Mouse (Mus musculus): ENCODE measurements around the gene AU040320. TPM values are rescaled to one million over a fixed set of nuclear protein-coding genes. Genes with fewer than 3 reads are reported as not detected.

AU040320 gene
- polyA plus RNA-seq, 1 experiment from 2014 or later = 36.5 TPM

DNA sequence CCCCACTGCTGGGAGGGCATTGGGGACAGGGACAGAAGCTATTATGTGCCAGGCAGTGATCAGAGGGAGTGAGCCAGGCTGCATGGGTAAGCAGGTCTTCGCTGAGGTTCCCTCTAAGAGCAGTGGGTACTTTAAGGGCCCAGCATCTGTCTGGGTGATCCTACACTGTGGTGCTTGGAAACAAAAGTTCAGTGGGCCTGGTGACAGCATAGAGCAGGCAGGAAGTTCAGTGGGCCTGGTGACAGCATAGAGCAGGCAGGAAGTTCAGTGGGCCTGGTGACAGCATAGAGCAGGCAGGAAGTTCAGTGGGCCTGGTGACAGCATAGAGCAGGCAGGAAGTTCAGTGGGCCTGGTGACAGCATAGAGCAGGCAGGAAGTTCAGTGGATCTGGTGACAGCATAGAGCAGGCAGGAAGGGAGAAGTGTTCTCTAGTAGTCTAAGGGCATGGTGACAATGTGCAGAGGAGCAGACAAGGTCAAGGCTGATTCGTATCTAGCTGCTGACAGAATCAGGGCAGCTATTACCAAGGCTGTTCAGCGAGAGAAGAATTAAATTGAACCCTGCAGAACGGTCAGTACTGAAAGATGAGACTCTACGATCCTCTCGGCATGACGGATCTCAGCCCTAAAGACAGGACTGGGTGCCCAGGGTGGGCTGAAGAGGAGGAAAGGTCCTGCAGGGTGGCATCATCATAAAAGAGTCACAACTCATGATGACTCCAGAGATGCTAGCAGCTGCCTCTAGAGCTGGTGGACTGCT is 96.9 kb downstream of the AU040320 start:
- Histone ChIP-seq H3K4me2 (ENCODE audit: low read length) (no peak overlapping the region), H3K27me3 (ENCODE audit: control insufficient read depth, insufficient read depth, low read depth, low read length) (no peaks in the 10 kb centered on the region), H3K4me1 (ENCODE audit: control insufficient read depth, insufficient read depth, low read length) (no peaks in the 10 kb centered on the region), H3K4me3 (ENCODE audit: low read depth, low read length) (no peak overlapping the region), H3K36me3 (ENCODE audit: control insufficient read depth, insufficient read depth, low read length) (peaks cover 17% of the 10 kb centered on the region; the same call in 1 of the 2 replicates), H3K9me3 (replicated peaks; ENCODE audit: control insufficient read depth, low read length, poor library complexity, severe bottlenecking) (no peaks in the 10 kb centered on the region), H3K9ac (ENCODE audit: low read depth, low read length) (no peak overlapping the region), H3K27ac (ENCODE audit: low read length) (no peak overlapping the region)
- WGBS = 90% methylated on average over 7 of the region's 7 CpGs
- no peak for ATAC-seq

DNA sequence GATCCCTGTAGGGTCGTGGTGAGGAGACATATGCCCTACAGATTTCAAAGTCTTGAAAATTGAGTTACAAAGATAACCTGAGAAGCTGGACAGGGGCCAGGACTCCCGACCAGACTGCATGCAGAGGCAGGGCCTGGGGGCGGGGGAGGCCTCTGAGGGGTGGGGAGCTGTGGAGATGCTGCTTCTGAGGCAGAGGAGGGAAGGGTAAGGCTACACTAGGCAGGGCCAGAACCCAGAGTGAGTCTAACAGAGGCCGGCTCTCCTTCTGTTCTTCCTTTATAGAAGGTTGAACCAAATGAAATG is 97.4 kb downstream of the AU040320 start:
- 58% methylated on average over 4 of the region's 4 CpGs for WGBS
- no peak overlapping the region for H3K9ac ChIP-seq (ENCODE audit: low read depth, low read length)
- H3K4me3 ChIP-seq (ENCODE audit: low read depth, low read length) = no peak overlapping the region
- no peaks in the 10 kb centered on the region for H3K9me3 ChIP-seq (replicated peaks; ENCODE audit: control insufficient read depth, low read length, poor library complexity, severe bottlenecking)
- no peak overlapping the region for H3K4me2 ChIP-seq (ENCODE audit: low read length)
- H3K4me1 ChIP-seq (ENCODE audit: control insufficient read depth, insufficient read depth, low read length) = no peaks in the 10 kb centered on the region
- no peak for ATAC-seq
- no peaks in the 10 kb centered on the region for H3K27me3 ChIP-seq (ENCODE audit: control insufficient read depth, insufficient read depth, low read depth, low read length)
- H3K36me3 ChIP-seq (ENCODE audit: control insufficient read depth, insufficient read depth, low read length) = peaks cover 17% of the 10 kb centered on the region; the same call in 1 of the 2 replicates
- H3K27ac ChIP-seq (ENCODE audit: low read length) = no peak overlapping the region

DNA sequence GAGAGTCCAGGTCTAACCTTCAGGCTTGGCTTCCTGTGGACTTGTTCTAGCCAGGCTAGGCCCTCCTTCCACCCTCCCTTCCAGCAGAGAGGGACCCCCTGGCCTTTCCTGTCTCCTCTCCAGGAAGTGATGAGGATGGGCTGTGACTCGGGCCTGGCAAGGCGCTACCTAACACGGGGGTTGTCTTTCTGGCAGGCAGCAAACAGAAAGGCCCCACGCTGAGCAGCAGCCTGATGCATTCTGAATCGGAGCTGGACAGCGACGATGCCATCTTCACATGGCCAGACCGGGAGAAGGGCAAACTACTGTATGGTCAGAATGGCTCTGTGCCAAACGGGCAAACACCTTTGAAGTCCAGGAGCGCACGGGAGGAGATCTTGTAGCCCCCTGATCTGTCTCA is 99.6 kb downstream of the AU040320 start:
- Histone ChIP-seq H3K4me1 (ENCODE audit: control insufficient read depth, insufficient read depth, low read length) (no peaks in the 10 kb centered on the region), H3K36me3 (ENCODE audit: control insufficient read depth, insufficient read depth, low read length) (peaks cover 5% of the 10 kb centered on the region; the same call in 1 of the 2 replicates), H3K27me3 (ENCODE audit: control insufficient read depth, insufficient read depth, low read depth, low read length) (no peaks in the 10 kb centered on the region), H3K9ac (ENCODE audit: low read depth, low read length) (0 out of 2 replicates have a peak overlapping the region, but pooled peaks have one; percentile 16), H3K4me2 (ENCODE audit: low read length) (no peak overlapping the region), H3K9me3 (replicated peaks; ENCODE audit: control insufficient read depth, low read length, poor library complexity, severe bottlenecking) (no peaks in the 10 kb centered on the region), H3K4me3 (ENCODE audit: low read depth, low read length) (no peak overlapping the region), H3K27ac (ENCODE audit: low read length) (no peak overlapping the region)
- 73% methylated on average over 11 of the region's 11 CpGs for WGBS
- no peak for ATAC-seq

DNA sequence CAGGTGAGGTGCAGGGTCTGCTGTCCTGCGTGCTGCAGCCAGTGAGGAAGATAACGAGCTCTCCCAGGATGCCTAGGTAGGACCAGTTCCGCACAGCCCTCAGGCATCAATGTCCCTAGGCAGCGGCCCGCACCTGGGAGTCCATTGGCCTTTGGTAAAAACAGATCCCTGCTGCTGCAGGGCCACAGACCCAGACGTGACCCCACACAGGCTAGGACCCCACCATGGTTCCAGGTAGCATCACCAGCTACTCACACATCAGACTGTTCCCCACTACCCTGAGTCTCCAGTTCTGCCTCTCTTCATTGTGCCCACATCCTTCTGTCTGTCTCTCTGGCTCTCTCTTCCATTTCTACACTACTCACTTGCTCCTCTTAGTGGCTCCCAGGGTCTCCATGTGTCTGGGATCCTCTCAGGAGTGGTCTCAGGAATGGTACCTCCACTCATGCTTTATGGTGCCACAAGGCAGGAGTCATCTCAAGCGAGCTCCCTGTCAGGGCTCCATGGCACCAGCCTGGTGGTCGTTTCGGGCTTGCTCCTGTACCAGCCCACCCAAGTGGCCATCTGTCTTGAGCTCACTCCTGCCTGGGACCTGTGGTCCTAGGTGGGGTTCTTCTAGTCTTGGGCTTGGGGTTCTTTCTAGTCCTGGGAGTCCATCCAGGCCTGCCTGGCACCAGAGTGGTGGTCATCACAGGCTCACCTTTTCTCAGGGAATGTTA is 107.1 kb downstream of the AU040320 start:
- Histone ChIP-seq H3K27me3 (ENCODE audit: control insufficient read depth, insufficient read depth, low read depth, low read length) (no peaks in the 10 kb centered on the region), H3K4me3 (ENCODE audit: low read depth, low read length) (no peak overlapping the region), H3K36me3 (ENCODE audit: control insufficient read depth, insufficient read depth, low read length) (peaks cover 10% of the 10 kb centered on the region), H3K4me2 (ENCODE audit: low read length) (no peak overlapping the region), H3K9me3 (replicated peaks; ENCODE audit: control insufficient read depth, low read length, poor library complexity, severe bottlenecking) (no peaks in the 10 kb centered on the region), H3K4me1 (ENCODE audit: control insufficient read depth, insufficient read depth, low read length) (no peaks in the 10 kb centered on the region), H3K27ac (ENCODE audit: low read length) (no peak overlapping the region), H3K9ac (ENCODE audit: low read depth, low read length) (no peak overlapping the region)
- WGBS = 85% methylated on average over 9 of the region's 9 CpGs
- ATAC-seq = no peak

DNA sequence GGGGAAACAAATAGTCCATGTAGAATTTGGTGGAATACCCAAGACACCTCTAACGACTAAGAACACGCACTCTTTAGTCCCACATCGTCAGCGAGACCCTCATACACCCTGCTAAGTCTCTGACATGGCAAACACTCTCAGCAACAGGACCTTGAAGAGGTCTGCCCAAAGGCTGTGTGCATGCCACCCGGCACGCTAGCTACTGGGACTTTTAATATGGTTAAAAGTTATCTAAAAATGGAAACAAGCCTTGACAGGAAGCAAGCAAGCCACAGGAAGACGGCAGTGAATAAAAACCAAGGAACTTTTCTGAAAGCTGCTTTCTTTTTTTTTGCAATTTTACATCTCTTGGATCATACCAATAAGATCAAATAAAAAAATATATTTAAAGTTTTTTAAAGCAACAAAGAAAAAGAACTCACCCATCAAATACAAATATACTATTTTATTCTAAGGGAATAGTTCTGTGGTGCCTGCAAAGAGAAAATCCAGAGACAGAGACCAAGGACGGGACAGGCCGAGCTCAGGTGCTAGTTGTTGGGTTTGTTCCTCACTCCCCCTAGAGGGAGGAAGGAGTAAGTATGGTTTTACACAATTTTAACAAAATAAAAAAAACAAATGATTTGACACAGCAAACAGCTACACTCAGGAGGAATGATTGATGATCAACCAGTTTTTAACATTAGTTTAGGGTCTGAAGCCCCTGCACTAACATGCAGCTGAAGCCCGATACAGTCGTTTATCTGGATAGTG is 108.3 kb downstream of the AU040320 start:
- no peak for ATAC-seq
- H3K4me1 ChIP-seq (ENCODE audit: control insufficient read depth, insufficient read depth, low read length) = no peaks in the 10 kb centered on the region
- no peaks in the 10 kb centered on the region for H3K9me3 ChIP-seq (replicated peaks; ENCODE audit: control insufficient read depth, low read length, poor library complexity, severe bottlenecking)
- H3K4me2 ChIP-seq (ENCODE audit: low read length) = no peak overlapping the region
- WGBS = 84% methylated on average over 11 of the region's 11 CpGs
- no peaks in the 10 kb centered on the region for H3K27me3 ChIP-seq (ENCODE audit: control insufficient read depth, insufficient read depth, low read depth, low read length)
- H3K27ac ChIP-seq (ENCODE audit: low read length) = no peak overlapping the region
- H3K4me3 ChIP-seq (ENCODE audit: low read depth, low read length) = no peak overlapping the region
- no peak overlapping the region for H3K9ac ChIP-seq (ENCODE audit: low read depth, low read length)
- peaks cover 10% of the 10 kb centered on the region for H3K36me3 ChIP-seq (ENCODE audit: control insufficient read depth, insufficient read depth, low read length)

DNA sequence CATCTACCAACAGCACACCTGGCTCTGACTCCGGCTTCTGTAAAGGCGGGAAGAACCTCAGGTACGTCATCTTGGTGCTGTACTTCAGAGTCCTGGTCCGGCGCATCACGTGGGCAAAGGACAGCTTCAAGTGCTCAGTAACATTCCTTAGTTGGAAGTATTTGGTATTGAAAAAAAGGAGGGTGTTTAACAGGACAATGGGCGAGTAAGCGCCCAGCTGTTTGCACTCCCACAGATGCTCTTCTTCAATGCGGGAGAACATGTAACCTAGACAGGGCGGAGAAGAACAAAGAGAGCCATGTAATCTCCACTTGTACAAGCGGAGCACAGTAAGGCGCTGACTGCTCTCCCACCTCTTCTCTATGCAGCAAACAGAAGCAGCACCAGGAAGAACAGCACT is 115.4 kb downstream of the AU040320 start:
- H3K9ac ChIP-seq (ENCODE audit: low read depth, low read length) = no peak overlapping the region
- H3K36me3 ChIP-seq (ENCODE audit: control insufficient read depth, insufficient read depth, low read length) = peaks cover 5% of the 10 kb centered on the region
- H3K4me2 ChIP-seq (ENCODE audit: low read length) = no peak overlapping the region
- 88% methylated on average over 12 of the region's 12 CpGs for WGBS
- no peaks in the 10 kb centered on the region for H3K9me3 ChIP-seq (replicated peaks; ENCODE audit: control insufficient read depth, low read length, poor library complexity, severe bottlenecking)
- no peaks in the 10 kb centered on the region for H3K4me1 ChIP-seq (ENCODE audit: control insufficient read depth, insufficient read depth, low read length)
- H3K27me3 ChIP-seq (ENCODE audit: control insufficient read depth, insufficient read depth, low read depth, low read length) = no peaks in the 10 kb centered on the region
- no peak for ATAC-seq
- no peak overlapping the region for H3K4me3 ChIP-seq (ENCODE audit: low read depth, low read length)
- H3K27ac ChIP-seq (ENCODE audit: low read length) = no peak overlapping the region

DNA sequence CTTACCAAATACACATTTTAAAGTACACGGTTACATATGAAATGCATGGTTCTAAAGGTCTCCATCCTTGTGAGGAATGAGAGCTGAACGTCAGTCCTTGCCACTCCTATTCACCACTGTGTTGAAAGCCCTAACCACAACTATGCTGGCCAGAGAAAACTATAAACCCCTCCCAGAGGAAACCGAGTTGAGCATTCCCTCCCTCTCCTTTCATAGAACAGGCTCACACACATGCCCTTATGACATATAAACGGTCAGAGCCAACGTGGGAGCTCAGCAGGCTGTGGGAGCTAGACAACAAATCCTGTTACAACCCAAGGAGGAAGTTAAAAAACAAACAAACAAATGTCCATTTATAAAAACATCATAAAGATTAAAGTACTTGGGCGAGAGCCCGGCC is 119.4 kb downstream of the AU040320 start:
- Histone ChIP-seq H3K9me3 (replicated peaks; ENCODE audit: control insufficient read depth, low read length, poor library complexity, severe bottlenecking) (no peaks in the 10 kb centered on the region), H3K9ac (ENCODE audit: low read depth, low read length) (no peak overlapping the region), H3K36me3 (ENCODE audit: control insufficient read depth, insufficient read depth, low read length) (peaks cover 11% of the 10 kb centered on the region; the same call in 1 of the 2 replicates), H3K4me2 (ENCODE audit: low read length) (no peak overlapping the region), H3K27me3 (ENCODE audit: control insufficient read depth, insufficient read depth, low read depth, low read length) (no peaks in the 10 kb centered on the region), H3K4me1 (ENCODE audit: control insufficient read depth, insufficient read depth, low read length) (no peaks in the 10 kb centered on the region), H3K27ac (ENCODE audit: low read length) (no peak overlapping the region), H3K4me3 (ENCODE audit: low read depth, low read length) (no peak overlapping the region)
- no peak for ATAC-seq
- 79% methylated on average over 7 of the region's 7 CpGs for WGBS

DNA sequence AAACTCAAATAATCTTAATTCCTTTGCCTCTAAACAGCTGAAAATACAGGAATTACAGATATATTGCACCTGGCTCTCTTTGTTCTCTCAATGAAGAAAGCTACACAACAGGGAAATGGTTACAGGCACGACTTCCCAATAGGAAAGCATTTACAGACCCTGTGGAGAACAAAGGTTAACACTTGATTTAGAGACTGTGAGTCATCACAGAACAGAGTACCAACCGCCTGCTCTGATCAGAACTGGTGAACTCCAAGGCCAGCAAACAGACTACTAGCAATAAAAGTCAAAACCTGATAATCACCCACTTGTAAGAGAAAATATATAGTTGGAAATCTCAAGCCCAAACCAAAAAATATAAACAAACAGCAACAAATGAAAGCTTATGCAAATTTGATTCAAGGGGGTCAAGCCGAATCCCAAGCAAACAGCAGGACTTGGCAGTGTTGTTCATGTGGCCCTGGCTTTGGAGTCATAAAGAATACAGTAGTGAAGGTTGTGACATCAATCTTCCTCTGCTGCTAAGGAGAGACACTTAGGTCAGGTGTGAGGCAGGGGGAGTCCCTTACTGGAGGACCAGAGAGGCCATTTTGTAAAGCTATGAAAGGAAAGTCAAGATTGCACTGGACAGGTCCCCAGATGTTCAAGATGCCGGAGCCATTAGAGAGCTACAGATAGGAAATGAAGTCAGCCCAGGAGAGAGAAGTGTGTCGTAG is 126.4 kb downstream of the AU040320 start:
- H3K9me3 ChIP-seq (replicated peaks; ENCODE audit: control insufficient read depth, low read length, poor library complexity, severe bottlenecking) = no peaks in the 10 kb centered on the region
- no peak overlapping the region for H3K9ac ChIP-seq (ENCODE audit: low read depth, low read length)
- peaks cover 35% of the 10 kb centered on the region for H3K36me3 ChIP-seq (ENCODE audit: control insufficient read depth, insufficient read depth, low read length)
- no peaks in the 10 kb centered on the region for H3K4me1 ChIP-seq (ENCODE audit: control insufficient read depth, insufficient read depth, low read length)
- H3K4me2 ChIP-seq (ENCODE audit: low read length) = no peak overlapping the region
- no peak overlapping the region for H3K27ac ChIP-seq (ENCODE audit: low read length)
- no peaks in the 10 kb centered on the region for H3K27me3 ChIP-seq (ENCODE audit: control insufficient read depth, insufficient read depth, low read depth, low read length)
- ATAC-seq = no peak
- no peak overlapping the region for H3K4me3 ChIP-seq (ENCODE audit: low read depth, low read length)
- WGBS = 91% methylated on average over 5 of the region's 5 CpGs

All from midbrain, embryonic 16.5 days (tissue).